13 mouse cellular contexts compared by ENCODE assay signal in genomic region chr13:110493002-110493552, GRCm38 (mm10).
DNase-seq lines count a peak whose midpoint lies in the region; ATAC-seq lines count a peak whose summit lies in the region.
"Had no signal": no experiment of that assay in that cellular context is flagged by ENCODE, and none has a peak within 500 bp of the region (broad histone marks: within the 10 kb centered on the region; RNA-seq: fewer than 3 reads in every experiment).

No protein-coding gene starts in this region.

- no peaks in the 10 kb centered on the region for H3K36me3 ChIP-seq in forebrain, embryonic 10.5 days (replicated peaks)
- no peaks in the 10 kb centered on the region for H3K36me3 ChIP-seq in forebrain, embryonic 14.5 days (ENCODE audit: control insufficient read depth, insufficient read depth, low read length)
- H3K36me3 ChIP-seq in hindbrain, embryonic 15.5 days = no peaks in the 10 kb centered on the region
- H3K36me3 ChIP-seq in midbrain, embryonic 16.5 days (ENCODE audit: control insufficient read depth, insufficient read depth, low read length) = no peaks in the 10 kb centered on the region
- H3K36me3 ChIP-seq: intestine, embryonic 15.5 days had no signal

- peak overlapping the region; percentile 56; the same call in 1 of the 2 replicates for H3K27ac ChIP-seq in forebrain, embryonic 10.5 days
- H3K27ac ChIP-seq in forebrain, embryonic 14.5 days (ENCODE audit: low read depth, low read length) = peak overlapping the region; percentile 35; the same call in 1 of the 2 replicates
- peak overlapping the region; percentile 56 for H3K27ac ChIP-seq in hindbrain, embryonic 15.5 days (replicated peaks)
- H3K27ac ChIP-seq in midbrain, embryonic 16.5 days (ENCODE audit: low read length) = peak overlapping the region; percentile 62
- H3K27ac ChIP-seq: intestine, embryonic 15.5 days had no signal

- H3K4me1 ChIP-seq in forebrain, embryonic 10.5 days = peaks cover 14% of the 10 kb centered on the region
- peaks cover 5% of the 10 kb centered on the region for H3K4me1 ChIP-seq in forebrain, embryonic 14.5 days (ENCODE audit: control insufficient read depth, insufficient read depth, low read length)
- peaks cover 12% of the 10 kb centered on the region for H3K4me1 ChIP-seq in hindbrain, embryonic 15.5 days (replicated peaks)
- peaks cover 13% of the 10 kb centered on the region for H3K4me1 ChIP-seq in midbrain, embryonic 16.5 days (ENCODE audit: control insufficient read depth, insufficient read depth, low read length)
- H3K4me1 ChIP-seq: intestine, embryonic 15.5 days had no signal

- H3K4me3 ChIP-seq in forebrain, embryonic 10.5 days = no peak overlapping the region
- no peak overlapping the region for H3K4me3 ChIP-seq in forebrain, embryonic 14.5 days (ENCODE audit: low read depth, low read length)
- no peak overlapping the region for H3K4me3 ChIP-seq in hindbrain, embryonic 15.5 days
- no peak overlapping the region for H3K4me3 ChIP-seq in midbrain, embryonic 16.5 days (ENCODE audit: low read depth, low read length)
- H3K4me3 ChIP-seq: intestine, embryonic 15.5 days had no signal

- H3K27me3 ChIP-seq in forebrain, embryonic 10.5 days (ENCODE audit: poor library complexity, severe bottlenecking) = no peaks in the 10 kb centered on the region
- H3K27me3 ChIP-seq in forebrain, embryonic 14.5 days (replicated peaks; ENCODE audit: control insufficient read depth, insufficient read depth, low read length) = no peaks in the 10 kb centered on the region
- no peaks in the 10 kb centered on the region for H3K27me3 ChIP-seq in hindbrain, embryonic 15.5 days
- H3K27me3 ChIP-seq in midbrain, embryonic 16.5 days (ENCODE audit: control insufficient read depth, insufficient read depth, low read depth, low read length) = no peaks in the 10 kb centered on the region
- H3K27me3 ChIP-seq: intestine, embryonic 15.5 days had no signal

- 69% methylated on average over 7 of the region's 7 CpGs for WGBS in forebrain, embryonic 10.5 days
- WGBS in forebrain, embryonic 14.5 days = 44% methylated on average over 7 of the region's 7 CpGs
- WGBS in hindbrain, embryonic 15.5 days = 45% methylated on average over 7 of the region's 7 CpGs
- 35% methylated on average over 7 of the region's 7 CpGs for WGBS in midbrain, embryonic 16.5 days

- ATAC-seq in forebrain, embryonic 14.5 days = peak; percentile 38
- ATAC-seq in hindbrain, embryonic 15.5 days (ENCODE audit: low FRiP score, low read depth) = peak; percentile 43; the same call in 1 of the 2 replicates
- peak; percentile 43 for ATAC-seq in midbrain, embryonic 16.5 days
- ATAC-seq: intestine, embryonic 15.5 days had no signal

- peak overlapping the region; percentile 2; the same call in 1 of the 2 replicates for H3K9ac ChIP-seq in forebrain, embryonic 14.5 days (ENCODE audit: low read length)
- H3K9ac ChIP-seq in hindbrain, embryonic 15.5 days = no peak overlapping the region
- H3K9ac ChIP-seq in midbrain, embryonic 16.5 days (ENCODE audit: low read depth, low read length) = no peak overlapping the region
- H3K9ac ChIP-seq: intestine, embryonic 15.5 days had no signal

- DNase-seq in forebrain, embryonic 10.5 days (ENCODE audit: extremely low spot score, low spot score) = no peak
- no peak for DNase-seq in forebrain, embryonic 14.5 days (ENCODE audit: low spot score)
- no peak for DNase-seq in adrenal gland, postnatal 25 days
- no peak for DNase-seq in c-Kit-positive CD71-positive TER-119-positive erythroid progenitor cells, embryonic 14.5 days (ENCODE audit: low spot score)
- no peak for DNase-seq in testis, postnatal 10 days (ENCODE audit: low spot score)
- DNase-seq: cerebellum, postnatal 36 days; gastrocnemius, postnatal 14 days; lung, adult 18-20 months; lung, postnatal 36 days; spleen, adult 18-20 months had no signal

- no peaks in the 10 kb centered on the region for H3K9me3 ChIP-seq in forebrain, embryonic 10.5 days
- no peaks in the 10 kb centered on the region for H3K9me3 ChIP-seq in forebrain, embryonic 14.5 days (replicated peaks; ENCODE audit: control insufficient read depth, low read length)
- H3K9me3 ChIP-seq in hindbrain, embryonic 15.5 days = no peaks in the 10 kb centered on the region
- H3K9me3 ChIP-seq in midbrain, embryonic 16.5 days (replicated peaks; ENCODE audit: control insufficient read depth, low read length, poor library complexity, severe bottlenecking) = no peaks in the 10 kb centered on the region
- H3K9me3 ChIP-seq: intestine, embryonic 15.5 days had no signal

- H3K4me2 ChIP-seq in forebrain, embryonic 14.5 days (ENCODE audit: low read length) = peak overlapping the region; percentile 38
- peak overlapping the region; percentile 31 for H3K4me2 ChIP-seq in hindbrain, embryonic 15.5 days
- peak overlapping the region; percentile 33 for H3K4me2 ChIP-seq in midbrain, embryonic 16.5 days (ENCODE audit: low read length)
- H3K4me2 ChIP-seq: intestine, embryonic 15.5 days had no signal
